Mouse (Mus musculus) ovary, postnatal 10 days (tissue): Measurements from ENCODE around the gene Il31ra.
A peak's percentile ranks its signal among the peaks of the same experiment; 100 is the strongest.

ENCODE experiments used
- DNase-seq: peaks from one replicate; pipeline ENCODE4 v3.0.0; 2022; ENCODE audit warnings: low spot score

The Il31ra gene

GRCm38 (mm10) chr13:112560554-112561138 is 33.5 kb downstream of the Il31ra start:
- no peak for DNase-seq

GRCm38 (mm10) chr13:112556501-112556900 is 37.7 kb downstream of the Il31ra start:
- no peak for DNase-seq

GRCm38 (mm10) chr13:112553304-112553703 is 40.9 kb downstream of the Il31ra start:
- DNase-seq: no peak

GRCm38 (mm10) chr13:112551641-112552548 is 42.3 kb downstream of the Il31ra start:
- no peak for DNase-seq

- DNase-seq: no peak
Measured at GRCm38 (mm10) chr13:112541223-112541975, 52.8 kb downstream of the Il31ra start.

- no peak for DNase-seq
Measured at GRCm38 (mm10) chr13:112540616-112541015, 53.5 kb downstream of the Il31ra start.

- DNase-seq: no peak
Measured at GRCm38 (mm10) chr13:112537065-112537464, 57.1 kb downstream of the Il31ra start.

GRCm38 (mm10) chr13:112536611-112537010 is 57.5 kb downstream of the Il31ra start:
- DNase-seq: no peak

- no peak for DNase-seq
Measured at GRCm38 (mm10) chr13:112533556-112533955, 60.6 kb downstream of the Il31ra start.

- no peak for DNase-seq
Measured at GRCm38 (mm10) chr13:112532235-112532634, 61.9 kb downstream of the Il31ra start.

GRCm38 (mm10) chr13:112529893-112530292 is 64.3 kb downstream of the Il31ra start:
- DNase-seq: peak; percentile 46

GRCm38 (mm10) chr13:112527186-112527585 is 67.0 kb downstream of the Il31ra start:
- no peak for DNase-seq

GRCm38 (mm10) chr13:112523346-112523970 is 70.7 kb downstream of the Il31ra start:
- DNase-seq: no peak

GRCm38 (mm10) chr13:112522896-112523295 is 71.3 kb downstream of the Il31ra start:
- no peak for DNase-seq

- DNase-seq: no peak
Measured at GRCm38 (mm10) chr13:112522261-112522660, 71.9 kb downstream of the Il31ra start.

- DNase-seq: no peak
Measured at GRCm38 (mm10) chr13:112514546-112514945, 79.6 kb downstream of the Il31ra start.

- DNase-seq: no peak
Measured at GRCm38 (mm10) chr13:112512824-112513223, 81.3 kb downstream of the Il31ra start.

GRCm38 (mm10) chr13:112511810-112512209 is 82.3 kb downstream of the Il31ra start:
- DNase-seq: no peak

- no peak for DNase-seq
Measured at GRCm38 (mm10) chr13:112511261-112511660, 82.9 kb downstream of the Il31ra start.

- no peak for DNase-seq
Measured at GRCm38 (mm10) chr13:112510437-112511212, 83.5 kb downstream of the Il31ra start.

GRCm38 (mm10) chr13:112509465-112509864 is 84.7 kb downstream of the Il31ra start:
- DNase-seq: no peak
